Mouse (Mus musculus) lung, adult 2 months (tissue): ENCODE results near the gene Frmd8.

ENCODE experiments used
- CTCF ChIP-seq: fragments of 200-500 bp; IDR thresholded peaks from 2 replicates; pipeline ENCODE4 v1.5.1; 2011; ENCODE audit warnings: mild to moderate bottlenecking, low read length, control low read depth; ENCODE audit not compliant: insufficient read depth
- POLR2A ChIP-seq: fragments of 200-500 bp; IDR thresholded peaks from 2 replicates; pipeline ENCODE4 v1.6.1; 2011; ENCODE audit warnings: low read depth, mild to moderate bottlenecking, control low read depth, low read length, borderline replicate concordance; ENCODE audit errors: extremely low read depth

- no peak for TF ChIP-seq CTCF
- peak; percentile 59; the same call in 1 of the 2 replicates for TF ChIP-seq POLR2A
Observed at GRCm38 (mm10) chr19:5811771-5812504, 63.1 kb downstream of the Frmd8 start.
